Mouse (Mus musculus): Measurements from ENCODE around the gene Scaf1. TPM values are rescaled to one million over a fixed set of nuclear protein-coding genes. Genes with fewer than 3 reads are reported as not detected.
A peak's percentile ranks its signal among the peaks of the same experiment; 100 is the strongest.

Scaf1 gene
- polyA plus RNA-seq, 1 experiment: 72.1 TPM

DNA sequence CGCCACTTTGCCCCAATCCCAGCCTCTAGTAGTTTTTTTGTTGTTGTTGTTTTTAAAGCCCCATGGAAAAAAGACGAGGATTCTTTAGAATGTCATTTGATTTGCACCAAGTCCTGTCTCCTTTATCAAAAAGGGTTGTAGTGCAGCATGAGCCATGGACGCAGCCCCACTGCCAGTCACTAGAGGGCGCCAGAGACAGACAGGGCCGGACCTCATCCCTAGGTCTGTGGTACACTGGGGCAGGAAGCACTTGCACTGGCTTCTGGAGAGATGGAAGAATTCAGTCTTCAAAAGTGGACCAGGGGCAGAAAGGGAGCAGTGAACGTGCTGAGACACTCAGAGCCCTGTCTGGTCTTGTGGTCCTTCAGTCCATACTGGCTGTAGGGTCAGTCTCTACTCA, 33.1 kb downstream of the Scaf1 start:
- Histone ChIP-seq H3K4me1 (ENCODE audit: control insufficient read depth, insufficient read depth, low read length) (peaks cover 1% of the 10 kb centered on the region; the same call in 1 of the 2 replicates), H3K4me3 (replicated peaks; ENCODE audit: control insufficient read depth, low read depth, low read length) (no peak overlapping the region), H3K27ac (ENCODE audit: control insufficient read depth, insufficient read depth, low read depth, low read length, poor library complexity) (no peak overlapping the region)
- TF ChIP-seq POLR2A (IDR thresholded peaks at IDR 0.05; ENCODE audit: borderline replicate concordance, control insufficient read depth, low read depth, low read length) (no peak), CTCF (IDR thresholded peaks at IDR 0.05; ENCODE audit: control insufficient read depth, insufficient read depth, low read length) (peak; percentile 99)
- WGBS: 21% methylated on average over 6 of the region's 6 CpGs

DNA sequence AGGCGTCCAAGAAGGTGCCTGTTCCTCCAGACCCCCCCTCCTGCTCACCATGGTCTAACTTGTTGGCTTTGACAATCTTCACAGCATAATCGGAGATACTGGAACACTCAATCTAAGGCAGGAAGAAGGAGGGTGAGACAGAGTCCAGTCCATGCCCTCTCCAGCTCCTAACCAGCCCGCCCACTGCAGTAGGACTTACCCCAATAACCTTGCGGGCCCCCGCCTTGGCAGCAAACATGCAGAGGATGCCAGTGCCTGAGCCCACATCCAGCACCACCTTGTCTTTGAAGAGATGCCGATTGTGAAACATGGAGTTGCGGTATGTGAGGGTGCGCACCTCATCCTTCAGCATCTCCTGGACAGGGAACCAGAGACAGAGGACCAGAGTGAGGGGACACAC, 34.6 kb downstream of the Scaf1 start:
- H3K27ac ChIP-seq (ENCODE audit: control insufficient read depth, insufficient read depth, low read depth, low read length, poor library complexity): no peak overlapping the region
- no peaks in the 10 kb centered on the region for H3K4me1 ChIP-seq (ENCODE audit: control insufficient read depth, insufficient read depth, low read length)
- TF ChIP-seq CTCF (IDR thresholded peaks at IDR 0.05; ENCODE audit: control insufficient read depth, insufficient read depth, low read length) (no peak), POLR2A (IDR thresholded peaks at IDR 0.05; ENCODE audit: borderline replicate concordance, control insufficient read depth, low read depth, low read length) (no peak)
- 87% methylated on average over 8 of the region's 8 CpGs for WGBS
- H3K4me3 ChIP-seq (replicated peaks; ENCODE audit: control insufficient read depth, low read depth, low read length): no peak overlapping the region

GRCm38 (mm10) chr7:44978300-44978699, 37.9 kb downstream of the Scaf1 start:
- Histone ChIP-seq H3K4me1 (ENCODE audit: control insufficient read depth, insufficient read depth, low read length) (no peaks in the 10 kb centered on the region), H3K4me3 (replicated peaks; ENCODE audit: control insufficient read depth, low read depth, low read length) (no peak overlapping the region), H3K27ac (ENCODE audit: control insufficient read depth, insufficient read depth, low read depth, low read length, poor library complexity) (no peak overlapping the region)
- WGBS: 83% methylated on average over 3 of the region's 3 CpGs
- no peak for TF ChIP-seq CTCF (IDR thresholded peaks at IDR 0.05; ENCODE audit: control insufficient read depth, insufficient read depth, low read length)
- TF ChIP-seq POLR2A (IDR thresholded peaks at IDR 0.05; ENCODE audit: borderline replicate concordance, control insufficient read depth, low read depth, low read length): no peak

DNA sequence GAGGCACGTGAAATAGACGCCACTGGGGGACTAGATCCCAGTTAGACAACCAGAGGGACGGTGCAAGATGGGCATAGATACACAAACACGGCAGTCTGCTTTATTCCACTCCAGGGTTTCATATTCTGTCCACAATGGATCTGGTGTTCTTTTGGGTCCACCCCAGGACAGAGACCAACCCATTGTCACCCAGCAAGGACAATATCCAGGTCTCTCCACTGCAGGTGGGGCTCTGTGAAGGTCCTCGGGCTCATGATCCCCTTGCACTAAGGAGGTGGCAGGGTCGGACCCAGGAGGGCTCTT, 41.1 kb downstream of the Scaf1 start:
- no peak overlapping the region for H3K27ac ChIP-seq (ENCODE audit: control insufficient read depth, insufficient read depth, low read depth, low read length, poor library complexity)
- TF ChIP-seq CTCF (IDR thresholded peaks at IDR 0.05; ENCODE audit: control insufficient read depth, insufficient read depth, low read length) (no peak), POLR2A (IDR thresholded peaks at IDR 0.05; ENCODE audit: borderline replicate concordance, control insufficient read depth, low read depth, low read length) (no peak)
- peaks cover 1% of the 10 kb centered on the region; the same call in 1 of the 2 replicates for H3K4me1 ChIP-seq (ENCODE audit: control insufficient read depth, insufficient read depth, low read length)
- no peak overlapping the region for H3K4me3 ChIP-seq (replicated peaks; ENCODE audit: control insufficient read depth, low read depth, low read length)
- 48% methylated on average over 6 of the region's 6 CpGs for WGBS

GRCm38 (mm10) chr7:44974383-44975116, 41.6 kb downstream of the Scaf1 start, which contains the start of gene Cpt1c:
Gene Cpt1c (minus strand): TSS chr7:44974851.
- H3K4me1 ChIP-seq (ENCODE audit: control insufficient read depth, insufficient read depth, low read length): peaks cover 1% of the 10 kb centered on the region; the same call in 1 of the 2 replicates
- H3K4me3 ChIP-seq (replicated peaks; ENCODE audit: control insufficient read depth, low read depth, low read length): peak within 1 kb of the TSS; percentile 37
- TF ChIP-seq POLR2A (IDR thresholded peaks at IDR 0.05; ENCODE audit: borderline replicate concordance, control insufficient read depth, low read depth, low read length): no peak
- no peak for TF ChIP-seq CTCF (IDR thresholded peaks at IDR 0.05; ENCODE audit: control insufficient read depth, insufficient read depth, low read length)
- 10% methylated on average over 22 of the region's 22 CpGs for WGBS
- peak within 1 kb of the TSS; percentile 18 for H3K27ac ChIP-seq (ENCODE audit: control insufficient read depth, insufficient read depth, low read depth, low read length, poor library complexity)

DNA sequence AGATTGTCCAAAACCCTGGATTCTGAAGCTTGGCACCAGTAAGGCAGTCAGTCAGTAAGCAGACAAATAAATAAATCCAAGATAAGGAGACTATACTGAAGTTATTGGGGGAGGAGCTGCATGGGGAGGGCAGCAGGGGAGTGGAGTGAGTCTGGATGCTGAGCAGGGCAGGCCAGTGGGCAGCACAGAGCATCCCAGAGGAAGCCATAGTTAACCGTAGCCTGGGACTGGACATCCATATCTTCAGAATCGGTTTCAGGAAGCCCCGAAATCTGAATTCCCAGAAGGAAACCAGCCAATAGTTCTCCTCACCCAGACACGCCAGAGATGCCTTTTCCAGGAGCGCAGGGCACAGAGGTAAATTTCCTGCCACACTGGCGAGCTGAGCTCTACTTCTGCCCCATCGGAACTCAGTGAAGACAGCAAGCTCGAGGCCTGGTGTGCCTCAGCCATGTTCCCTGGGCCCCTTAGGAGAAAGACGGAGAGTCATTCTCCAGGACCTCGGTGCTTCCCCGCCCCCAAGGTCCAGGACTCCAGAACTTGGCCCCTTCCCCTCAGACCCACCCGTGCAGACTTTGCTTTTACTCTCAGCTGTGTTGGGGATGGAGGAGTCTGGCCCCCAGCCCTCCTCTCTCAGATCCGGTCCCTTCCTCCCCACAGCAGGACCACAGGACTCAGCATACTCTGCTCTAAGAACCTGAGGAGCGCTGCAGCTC, 42.6 kb downstream of the Scaf1 start:
- 69% methylated on average over 14 of the region's 14 CpGs for WGBS
- TF ChIP-seq POLR2A (IDR thresholded peaks at IDR 0.05; ENCODE audit: borderline replicate concordance, control insufficient read depth, low read depth, low read length) (no peak), CTCF (IDR thresholded peaks at IDR 0.05; ENCODE audit: control insufficient read depth, insufficient read depth, low read length) (no peak)
- Histone ChIP-seq H3K27ac (ENCODE audit: control insufficient read depth, insufficient read depth, low read depth, low read length, poor library complexity) (no peak overlapping the region), H3K4me3 (replicated peaks; ENCODE audit: control insufficient read depth, low read depth, low read length) (no peak overlapping the region), H3K4me1 (ENCODE audit: control insufficient read depth, insufficient read depth, low read length) (peaks cover 1% of the 10 kb centered on the region; the same call in 1 of the 2 replicates)

DNA sequence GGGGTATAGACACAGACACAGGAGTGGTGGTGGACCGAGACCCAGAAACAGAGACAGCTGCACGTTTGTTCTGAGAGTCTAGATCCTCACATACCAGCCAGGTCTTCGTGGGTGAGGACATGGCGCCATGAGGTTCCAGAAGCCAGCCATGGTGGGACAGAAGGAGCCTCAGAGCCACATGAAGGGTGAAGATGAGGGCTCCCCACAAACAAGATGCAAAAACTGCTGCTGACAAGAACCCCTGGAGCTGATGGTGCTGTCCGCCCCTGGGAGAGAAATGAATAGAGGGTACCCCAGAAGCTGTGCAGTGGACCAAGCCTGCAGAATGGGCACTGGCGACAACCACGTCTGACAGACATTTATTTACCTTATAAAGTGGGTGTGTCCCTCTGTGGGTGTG, 45.0 kb downstream of the Scaf1 start:
- TF ChIP-seq CTCF (IDR thresholded peaks at IDR 0.05; ENCODE audit: control insufficient read depth, insufficient read depth, low read length): no peak
- no peak for TF ChIP-seq POLR2A (IDR thresholded peaks at IDR 0.05; ENCODE audit: borderline replicate concordance, control insufficient read depth, low read depth, low read length)
- Histone ChIP-seq H3K27ac (ENCODE audit: control insufficient read depth, insufficient read depth, low read depth, low read length, poor library complexity) (no peak overlapping the region), H3K4me1 (ENCODE audit: control insufficient read depth, insufficient read depth, low read length) (peaks cover 1% of the 10 kb centered on the region; the same call in 1 of the 2 replicates), H3K4me3 (replicated peaks; ENCODE audit: control insufficient read depth, low read depth, low read length) (no peak overlapping the region)
- WGBS: 65% methylated on average over 7 of the region's 7 CpGs

- peak overlapping the region; percentile 60 for H3K4me3 ChIP-seq (replicated peaks; ENCODE audit: control insufficient read depth, low read depth, low read length)
- H3K27ac ChIP-seq (ENCODE audit: control insufficient read depth, insufficient read depth, low read depth, low read length, poor library complexity): no peak overlapping the region
- peaks cover 1% of the 10 kb centered on the region; the same call in 1 of the 2 replicates for H3K4me1 ChIP-seq (ENCODE audit: control insufficient read depth, insufficient read depth, low read length)
- TF ChIP-seq CTCF (IDR thresholded peaks at IDR 0.05; ENCODE audit: control insufficient read depth, insufficient read depth, low read length) (no peak), POLR2A (IDR thresholded peaks at IDR 0.05; ENCODE audit: borderline replicate concordance, control insufficient read depth, low read depth, low read length) (no peak)
- WGBS: under 1% methylated on average over 36 of the region's 36 CpGs
Observed at GRCm38 (mm10) chr7:44970231-44970691, 45.9 kb downstream of the Scaf1 start.
